Mouse (Mus musculus): Measurements from ENCODE around the gene Rapgef1.

The Rapgef1 gene

DNA sequence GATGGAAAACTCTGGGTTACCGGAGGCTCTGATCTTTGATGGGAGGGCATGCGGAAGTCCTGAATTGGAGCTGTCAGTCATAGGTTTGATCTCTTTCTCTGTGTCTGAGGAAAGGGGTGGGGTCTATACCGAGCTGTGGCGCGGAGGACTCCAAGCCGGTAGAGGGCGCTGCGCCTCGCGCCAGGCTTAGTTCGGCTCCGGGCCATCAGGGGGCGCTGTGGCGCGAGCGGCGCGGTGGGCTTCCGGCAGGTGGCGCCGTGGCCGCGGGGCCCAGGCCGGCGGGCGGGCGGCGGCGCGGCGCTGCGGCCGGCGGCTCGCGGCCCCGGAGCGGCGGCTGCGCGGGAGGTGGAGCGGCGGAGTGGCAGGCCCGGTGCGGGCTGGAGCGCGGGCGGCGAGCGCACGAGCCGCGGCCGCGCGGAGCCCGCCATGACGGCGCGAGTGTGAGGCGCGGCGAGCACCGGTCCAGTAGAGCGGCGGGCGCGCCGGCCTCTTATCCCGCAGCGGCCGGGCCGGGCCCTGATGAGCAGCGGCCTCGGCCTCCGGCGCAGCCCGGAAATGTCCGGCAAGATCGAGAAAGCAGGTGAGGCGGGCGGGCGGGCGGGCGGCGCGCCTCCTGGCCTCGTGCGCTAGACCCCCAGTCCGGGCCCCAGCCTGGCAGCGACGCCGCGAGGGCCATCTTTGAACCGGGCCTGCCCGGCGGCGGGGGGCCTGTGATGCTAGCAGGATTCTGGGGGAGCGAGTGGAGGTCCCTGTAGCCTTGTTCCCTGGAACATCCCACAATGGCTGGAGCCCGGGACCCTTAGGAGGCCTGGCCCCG, at the start of gene Rapgef1:
Rapgef1 (plus strand) TSS at position 237 of the 817 bp plus-strand sequence.
- peak; percentile 81 for DNase-seq (ENCODE audit: extremely low read depth, insufficient read length, low spot score)

DNA sequence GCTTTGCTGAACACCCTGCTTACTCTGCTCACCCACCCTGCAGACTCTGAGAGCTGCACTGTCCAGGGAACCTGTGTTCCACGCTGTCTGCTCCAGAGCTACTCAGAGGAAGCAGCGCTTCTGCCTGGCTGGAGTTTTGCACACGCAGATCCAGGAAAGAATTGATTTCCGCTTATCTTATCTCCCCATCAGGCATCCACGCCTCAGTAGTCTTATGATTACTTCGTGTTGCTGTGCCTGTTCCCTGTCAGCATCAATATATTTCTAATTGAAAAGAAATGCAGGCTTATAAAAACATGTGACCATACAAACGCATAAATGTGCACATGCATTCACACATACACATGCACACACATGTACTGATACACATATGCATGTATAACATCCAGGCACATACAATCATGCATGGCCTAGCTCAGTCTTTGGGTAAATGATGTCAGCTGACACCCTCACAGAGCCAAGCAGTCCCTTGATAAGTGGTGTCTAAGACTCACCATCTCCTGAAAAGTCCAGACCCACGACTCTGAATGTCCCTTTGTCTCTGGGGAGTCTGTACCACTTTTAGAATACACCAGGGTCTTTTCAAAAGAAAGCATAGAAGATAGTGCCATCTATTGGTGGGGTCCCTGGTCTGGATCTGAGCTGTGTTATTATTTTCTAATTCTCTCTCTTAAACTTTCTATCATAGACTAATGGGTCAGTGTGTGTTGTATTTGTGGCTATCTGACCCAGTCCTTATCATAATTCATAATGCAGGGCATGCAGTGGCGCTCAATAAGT, 47.4 kb upstream of the Rapgef1 start:
- DNase-seq (ENCODE audit: extremely low read depth, insufficient read length, low spot score) = no peak

DNA sequence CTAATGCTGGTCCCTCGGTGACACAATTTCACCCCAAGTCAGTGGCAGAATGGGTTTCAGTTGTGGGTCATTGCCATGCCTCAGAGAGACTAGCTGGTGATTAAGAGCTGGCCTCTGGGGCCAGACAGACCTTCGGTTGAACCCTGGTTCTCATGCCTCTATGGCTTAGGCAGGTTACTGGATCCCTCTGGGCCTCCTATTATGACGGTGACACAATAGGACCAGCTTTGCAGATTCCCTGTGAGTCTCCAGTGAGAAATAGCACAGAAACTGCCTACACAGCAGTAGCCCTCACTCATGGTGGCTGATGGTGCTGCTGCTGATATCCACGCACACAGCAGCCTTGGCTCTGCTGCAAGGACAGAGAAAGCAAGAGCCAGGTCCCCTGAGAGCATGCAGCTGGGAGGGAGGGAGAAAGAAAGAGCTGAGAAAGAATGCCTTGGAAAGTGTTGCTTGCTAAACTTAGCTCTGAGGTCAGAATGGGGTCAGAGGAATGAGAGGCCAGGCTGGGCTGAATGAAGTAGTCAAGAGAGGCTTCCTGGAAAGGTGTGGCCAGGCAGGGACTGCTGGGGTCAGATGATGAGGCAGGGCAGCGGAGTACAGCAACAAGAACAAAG, 46.6 kb upstream of the Rapgef1 start:
- no peak for DNase-seq (ENCODE audit: extremely low read depth, insufficient read length, low spot score)

DNA sequence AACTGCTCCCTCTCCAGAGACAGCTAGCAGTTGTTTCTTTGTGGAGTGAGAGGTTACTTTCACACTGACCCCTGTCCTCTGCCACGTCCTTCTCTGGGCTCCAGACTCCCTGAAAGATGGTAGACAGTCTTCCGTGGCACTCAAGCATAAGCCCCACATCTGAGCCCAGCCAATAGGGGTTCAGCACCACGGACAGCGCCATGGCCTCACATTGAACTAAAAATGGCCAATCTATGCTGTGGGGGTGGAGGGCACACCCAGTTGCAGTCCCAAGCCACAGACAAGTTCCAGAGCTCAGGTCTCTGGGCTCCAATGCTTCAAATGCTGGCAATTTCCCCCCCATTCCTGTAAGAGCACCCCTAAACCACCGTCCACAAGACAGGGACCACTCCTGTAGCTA, 45.9 kb upstream of the Rapgef1 start:
- no peak for DNase-seq (ENCODE audit: extremely low read depth, insufficient read length, low spot score)

DNA sequence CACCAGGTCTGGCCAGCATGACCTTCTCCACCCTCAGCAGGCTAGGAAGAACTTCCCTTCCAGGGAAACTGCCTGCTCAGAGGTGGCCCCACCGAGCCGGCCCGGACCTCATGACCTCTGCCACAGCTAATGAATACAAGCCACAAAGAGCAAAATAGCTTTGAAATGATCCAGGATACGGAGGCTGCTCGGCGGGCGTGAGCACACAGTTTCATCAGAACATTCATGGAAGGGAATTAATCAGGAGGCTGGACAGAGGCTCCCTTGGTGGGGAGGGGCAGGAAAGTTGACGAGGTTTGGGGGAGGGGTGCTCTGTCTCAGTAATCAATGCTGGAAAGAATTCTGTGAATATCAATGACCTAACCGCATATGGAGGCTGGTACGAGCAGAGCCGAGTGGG, 45.3 kb upstream of the Rapgef1 start:
- DNase-seq (ENCODE audit: extremely low read depth, insufficient read length, low spot score) = no peak

DNA sequence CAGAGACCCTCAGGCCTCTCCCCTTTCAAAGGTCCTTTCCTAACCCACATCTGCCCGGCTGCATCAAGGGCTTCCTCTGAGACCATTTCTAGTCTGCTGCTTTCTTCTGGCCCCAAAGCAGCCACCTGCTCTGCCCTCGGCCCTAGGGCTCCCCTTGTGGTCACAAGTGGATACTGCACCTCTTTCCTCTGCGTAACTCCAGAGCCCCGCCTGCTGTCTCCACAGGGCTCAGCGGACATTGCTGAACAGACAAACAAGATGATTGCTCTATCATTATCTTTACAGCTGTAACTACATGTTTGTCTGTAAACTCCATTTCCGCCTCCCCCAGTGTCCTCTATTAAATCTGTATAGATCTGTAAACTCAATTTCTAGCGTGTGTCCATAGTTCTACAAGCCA, 37.1 kb upstream of the Rapgef1 start:
- peak; percentile 29 for DNase-seq (ENCODE audit: extremely low read depth, insufficient read length, low spot score)

DNA sequence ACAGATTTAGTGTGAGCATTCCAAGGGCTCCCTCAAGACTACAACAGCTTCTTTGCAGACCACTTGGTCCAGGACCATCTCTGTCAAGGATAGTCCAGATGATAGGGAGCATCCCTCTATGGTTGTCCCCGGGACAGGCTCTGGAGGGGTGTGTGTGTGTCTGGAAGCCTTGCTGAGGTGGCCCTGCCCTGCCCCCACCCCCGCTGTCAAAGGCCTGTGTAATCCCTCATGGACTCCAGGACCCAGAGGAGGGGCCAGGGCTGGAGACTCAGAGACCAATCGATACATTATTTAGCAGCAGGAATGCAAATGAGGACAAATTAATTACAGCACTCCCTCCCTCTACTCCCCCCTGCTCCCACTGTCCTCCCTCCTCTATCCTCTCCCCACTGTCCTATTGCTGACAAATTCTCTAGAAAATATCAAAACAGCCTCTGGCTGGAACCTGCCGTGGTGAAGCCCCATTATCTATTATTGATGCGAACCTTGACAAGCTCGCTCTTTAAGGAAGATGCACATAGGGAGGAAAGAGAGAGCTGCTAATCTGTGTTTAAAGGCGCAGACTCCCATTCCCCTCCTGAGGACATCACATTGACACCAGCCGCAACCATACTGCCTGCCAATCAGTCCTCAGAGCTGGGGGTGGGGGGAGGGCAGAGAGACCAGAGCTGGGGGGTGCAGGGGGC, 33.4 kb upstream of the Rapgef1 start:
- DNase-seq (ENCODE audit: extremely low read depth, insufficient read length, low spot score) = no peak

DNA sequence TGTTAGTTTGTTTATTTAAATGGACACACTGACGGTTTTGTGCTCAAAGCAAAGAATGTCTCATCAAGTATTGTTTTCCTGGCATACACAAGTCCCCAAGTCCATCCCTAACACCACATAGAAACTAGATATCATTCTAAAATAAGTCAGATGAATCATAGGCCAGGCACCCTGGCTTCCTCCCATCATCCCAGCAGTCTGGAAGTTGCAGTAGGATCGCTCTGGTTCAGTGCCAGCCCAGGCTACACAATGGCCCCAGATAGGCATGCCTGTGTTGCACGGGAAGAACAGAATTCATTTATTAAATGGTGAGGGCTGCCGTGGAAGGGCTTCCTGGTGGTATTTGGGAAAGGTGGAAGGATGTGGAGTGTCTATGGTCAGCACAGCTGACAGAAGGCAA, 31.5 kb upstream of the Rapgef1 start:
- peak; percentile 23 for DNase-seq (ENCODE audit: extremely low read depth, insufficient read length, low spot score)

DNA sequence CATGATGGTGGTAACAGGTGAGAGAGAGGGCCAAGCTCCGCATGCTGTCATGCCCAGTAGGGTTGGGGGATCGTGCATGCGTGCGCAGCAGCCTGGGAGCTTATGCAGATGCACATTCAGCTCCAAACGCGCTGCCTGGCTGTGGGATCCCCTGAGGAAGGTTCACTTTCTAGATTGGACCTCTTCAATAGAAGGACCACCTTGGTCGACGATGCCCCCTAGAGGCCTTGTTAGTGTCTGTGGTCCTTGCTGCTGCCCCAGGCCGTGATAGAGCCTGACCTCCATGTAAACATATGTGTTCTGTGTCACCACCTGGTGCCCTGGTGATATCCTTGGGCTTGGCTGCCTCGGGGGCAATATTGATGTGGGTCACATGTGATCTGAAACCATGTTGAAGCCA, 30.3 kb upstream of the Rapgef1 start:
- DNase-seq (ENCODE audit: extremely low read depth, insufficient read length, low spot score) = no peak

DNA sequence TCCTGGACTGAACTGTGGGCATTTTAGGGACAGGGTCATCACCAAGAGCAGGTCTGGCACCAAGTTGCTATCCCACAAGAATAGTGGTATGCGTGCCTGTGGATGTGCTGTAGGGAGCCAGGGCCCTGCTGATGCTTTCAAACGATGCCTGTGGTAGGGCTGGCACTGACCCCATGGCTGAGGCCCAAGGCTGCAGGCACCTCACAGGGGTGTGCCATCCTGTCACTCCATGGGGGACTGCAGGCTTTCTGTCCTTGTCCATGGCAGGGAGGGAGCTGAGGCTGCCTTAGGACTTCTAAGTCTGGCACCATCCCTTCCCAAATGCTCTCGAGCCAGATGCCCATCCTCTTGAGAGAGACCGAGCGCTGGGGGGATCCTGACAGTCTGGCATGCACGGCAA, 27.9 kb upstream of the Rapgef1 start:
- no peak for DNase-seq (ENCODE audit: extremely low read depth, insufficient read length, low spot score)

DNA sequence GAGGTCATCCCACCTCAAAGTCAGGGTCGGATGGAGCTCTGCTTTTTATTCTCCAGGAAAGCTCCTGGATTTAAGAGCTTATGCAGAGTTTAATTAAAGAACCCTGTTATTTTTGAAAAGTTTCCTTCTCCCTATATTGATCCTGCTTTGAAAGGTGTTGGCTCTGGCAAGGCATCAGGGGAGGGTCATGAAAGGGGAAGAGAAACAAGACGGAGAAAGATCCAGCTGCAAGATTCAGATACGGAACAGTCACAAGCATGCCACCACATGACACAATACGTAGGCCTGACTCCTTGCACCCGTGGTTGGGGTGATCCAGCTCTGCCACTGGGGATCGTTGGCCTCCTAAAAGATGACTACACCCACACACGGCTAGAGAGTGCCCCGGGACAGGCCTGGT, 27.0 kb upstream of the Rapgef1 start:
- DNase-seq (ENCODE audit: extremely low read depth, insufficient read length, low spot score) = no peak

DNA sequence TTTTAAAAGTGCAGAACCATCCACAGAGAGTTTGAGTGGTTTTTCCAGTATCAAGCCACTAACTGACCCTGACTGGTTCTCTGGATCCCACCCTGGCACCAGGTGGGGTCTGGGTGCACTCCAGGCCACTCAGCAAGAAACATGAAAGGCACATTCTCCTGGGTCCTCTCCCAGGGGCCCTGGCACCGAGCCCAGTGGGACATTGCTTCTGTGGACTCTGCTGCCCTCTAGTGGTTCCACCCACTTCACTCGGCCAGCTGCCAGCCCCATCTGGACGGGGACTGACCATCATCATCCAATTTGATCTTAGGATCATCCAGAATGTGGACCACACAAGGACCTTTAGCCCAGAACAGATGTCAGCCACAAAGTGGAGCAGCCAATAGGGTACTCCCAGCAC, 15.6 kb upstream of the Rapgef1 start:
- DNase-seq (ENCODE audit: extremely low read depth, insufficient read length, low spot score) = peak; percentile 54

DNA sequence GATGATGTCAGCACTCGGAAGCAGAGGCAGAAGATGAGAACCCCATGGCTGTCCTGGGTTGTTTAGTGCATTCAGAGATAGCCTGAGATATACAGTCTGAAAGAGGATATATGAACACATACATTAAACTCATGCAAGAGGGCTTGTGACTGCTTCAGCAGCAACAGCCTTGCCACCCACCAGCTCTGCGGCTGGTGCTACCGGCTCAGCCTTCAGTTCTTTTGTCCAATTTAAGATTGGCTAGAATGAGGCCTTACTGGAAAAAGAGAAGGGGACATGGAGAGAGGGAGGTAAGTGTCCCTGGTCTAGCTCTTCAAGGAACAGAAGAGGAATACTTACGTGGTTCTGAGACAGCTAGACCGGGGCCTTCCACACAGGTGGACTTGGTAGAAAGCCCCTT, 13.9 kb upstream of the Rapgef1 start:
- no peak for DNase-seq (ENCODE audit: extremely low read depth, insufficient read length, low spot score)

DNA sequence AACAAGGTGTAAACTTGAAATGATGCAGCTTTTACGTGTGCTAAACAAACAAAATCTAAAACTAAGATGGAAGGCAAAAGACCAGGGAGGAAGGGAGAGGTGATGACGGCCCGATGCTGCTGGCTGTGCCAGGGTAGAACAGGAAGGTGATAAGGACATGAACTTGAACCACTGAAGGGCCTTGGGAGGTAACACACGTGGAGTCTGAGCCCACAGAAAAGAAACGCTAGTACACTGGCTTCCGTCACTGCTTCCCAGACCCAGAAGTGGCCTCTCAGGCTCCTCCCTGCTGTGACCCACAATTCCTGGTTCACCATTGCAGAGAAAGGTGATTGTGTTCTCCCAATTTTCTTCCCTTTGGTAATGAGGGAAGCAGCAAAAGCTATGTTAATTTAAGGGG, 13.1 kb upstream of the Rapgef1 start:
- no peak for DNase-seq (ENCODE audit: extremely low read depth, insufficient read length, low spot score)

DNA sequence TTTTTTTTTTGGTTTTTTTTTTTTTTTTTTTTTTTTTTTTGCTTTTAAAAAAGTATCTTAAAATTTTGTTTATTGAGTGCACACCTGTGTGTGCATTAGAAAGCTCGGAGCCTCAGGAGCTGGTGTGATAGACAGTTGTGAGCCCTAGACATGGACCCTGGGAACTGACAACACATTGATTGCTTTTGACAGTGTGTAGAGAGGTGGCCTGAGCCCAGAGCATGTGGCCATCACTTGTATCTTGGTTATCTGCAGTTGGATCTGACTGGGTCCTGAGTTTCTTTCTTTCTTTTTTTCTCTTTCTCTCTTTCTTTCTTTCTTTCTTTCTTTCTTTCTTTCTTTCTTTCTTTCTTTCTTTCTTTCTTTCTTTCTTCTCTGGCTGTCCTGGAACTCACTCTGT, 2.2 kb upstream of the Rapgef1 start:
- DNase-seq (ENCODE audit: extremely low read depth, insufficient read length, low spot score) = no peak

DNA sequence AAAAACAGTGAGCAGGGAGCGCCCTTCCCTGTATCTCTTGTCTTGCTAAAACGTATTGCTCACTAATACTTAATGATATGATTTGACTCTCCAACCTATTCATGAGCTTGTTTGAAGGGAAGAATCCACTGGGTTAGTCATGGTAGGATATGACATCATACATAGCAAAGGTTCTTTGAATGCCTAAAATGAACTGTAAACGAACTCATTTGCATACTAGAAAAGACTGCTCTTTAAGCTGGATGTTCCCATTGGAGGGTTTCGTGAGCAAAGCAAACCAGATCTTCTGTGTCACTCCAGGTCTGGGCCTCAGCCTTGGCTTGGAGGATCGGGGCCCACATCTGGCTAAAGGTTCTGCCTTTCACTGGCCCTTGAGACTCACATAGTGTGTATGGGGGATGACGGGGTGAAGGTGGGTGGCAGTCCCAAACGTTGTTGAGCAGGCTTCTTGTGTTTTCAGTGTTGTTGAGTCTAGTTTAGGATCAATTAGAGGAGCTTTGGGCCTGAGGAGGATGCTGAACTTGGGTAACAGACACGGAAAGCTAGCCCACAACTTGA, 515 bp upstream of the Rapgef1 start:
- no peak for DNase-seq (ENCODE audit: extremely low read depth, insufficient read length, low spot score)

DNA sequence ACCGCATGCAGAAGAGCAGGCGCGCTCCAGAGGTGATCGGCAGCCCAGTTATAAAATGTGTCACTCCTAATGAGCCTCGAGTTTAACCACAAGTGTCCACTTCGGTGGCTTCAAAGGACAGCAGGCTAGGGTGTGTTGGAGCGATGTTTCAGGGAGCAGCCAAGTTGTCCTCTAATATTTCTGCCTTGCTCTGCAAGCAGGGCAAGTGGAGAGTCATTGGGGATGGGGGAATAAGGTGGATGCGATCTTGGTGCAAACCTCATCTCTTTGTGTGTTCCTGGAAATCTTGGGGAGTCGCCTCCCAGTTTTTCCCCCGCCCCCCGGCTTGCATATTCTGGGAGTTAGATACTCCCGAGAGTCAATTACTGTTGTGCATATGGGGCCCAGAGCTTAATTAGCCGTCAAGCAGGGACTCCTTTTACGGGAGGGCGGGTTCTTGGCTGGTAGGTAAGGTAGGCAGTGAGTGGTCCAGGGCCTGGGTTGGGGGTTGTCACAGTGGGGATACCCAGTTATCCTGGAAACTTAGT, 844 bp downstream of the Rapgef1 start:
- DNase-seq (ENCODE audit: extremely low read depth, insufficient read length, low spot score) = no peak

DNA sequence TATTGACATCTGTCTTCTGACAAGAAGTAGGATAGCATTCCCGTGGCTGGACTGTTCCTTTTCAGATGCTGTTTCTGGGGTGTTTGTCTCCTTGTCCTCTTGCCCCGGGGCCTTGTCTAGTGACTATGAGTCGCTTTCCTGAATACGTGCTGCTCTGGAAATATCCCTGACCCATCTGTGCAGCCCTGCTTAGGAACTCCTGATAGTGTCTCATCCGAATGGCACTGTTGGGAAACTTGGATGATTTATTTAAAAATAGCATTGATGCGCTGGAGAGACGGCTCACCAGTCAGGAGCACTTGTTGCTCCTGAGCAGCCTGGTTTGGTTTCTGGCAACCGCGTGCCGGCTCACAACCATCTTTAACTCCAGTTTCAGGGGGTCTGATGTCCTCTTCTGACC, 1.6 kb downstream of the Rapgef1 start:
- peak; percentile 22 for DNase-seq (ENCODE audit: extremely low read depth, insufficient read length, low spot score)

DNA sequence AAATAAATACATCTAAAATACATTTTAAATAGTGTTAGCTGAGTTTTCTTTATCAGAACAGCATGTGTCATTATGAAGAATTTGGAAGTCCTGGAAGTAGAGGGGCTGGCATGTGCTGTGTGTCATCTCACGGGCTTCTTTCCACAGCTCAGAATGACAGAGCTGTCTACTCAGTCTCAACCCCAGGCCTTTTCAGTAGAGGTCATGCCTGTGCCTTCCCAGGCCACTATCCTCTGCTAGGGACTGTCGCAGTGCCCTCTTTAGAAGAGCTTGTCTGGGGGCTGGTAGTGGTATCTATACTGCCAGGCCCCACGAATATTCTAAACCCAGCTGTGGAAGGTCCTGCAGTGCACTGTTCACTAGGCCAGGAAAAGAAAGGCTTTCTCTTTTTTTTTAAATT, 2.1 kb downstream of the Rapgef1 start:
- no peak for DNase-seq (ENCODE audit: extremely low read depth, insufficient read length, low spot score)

DNA sequence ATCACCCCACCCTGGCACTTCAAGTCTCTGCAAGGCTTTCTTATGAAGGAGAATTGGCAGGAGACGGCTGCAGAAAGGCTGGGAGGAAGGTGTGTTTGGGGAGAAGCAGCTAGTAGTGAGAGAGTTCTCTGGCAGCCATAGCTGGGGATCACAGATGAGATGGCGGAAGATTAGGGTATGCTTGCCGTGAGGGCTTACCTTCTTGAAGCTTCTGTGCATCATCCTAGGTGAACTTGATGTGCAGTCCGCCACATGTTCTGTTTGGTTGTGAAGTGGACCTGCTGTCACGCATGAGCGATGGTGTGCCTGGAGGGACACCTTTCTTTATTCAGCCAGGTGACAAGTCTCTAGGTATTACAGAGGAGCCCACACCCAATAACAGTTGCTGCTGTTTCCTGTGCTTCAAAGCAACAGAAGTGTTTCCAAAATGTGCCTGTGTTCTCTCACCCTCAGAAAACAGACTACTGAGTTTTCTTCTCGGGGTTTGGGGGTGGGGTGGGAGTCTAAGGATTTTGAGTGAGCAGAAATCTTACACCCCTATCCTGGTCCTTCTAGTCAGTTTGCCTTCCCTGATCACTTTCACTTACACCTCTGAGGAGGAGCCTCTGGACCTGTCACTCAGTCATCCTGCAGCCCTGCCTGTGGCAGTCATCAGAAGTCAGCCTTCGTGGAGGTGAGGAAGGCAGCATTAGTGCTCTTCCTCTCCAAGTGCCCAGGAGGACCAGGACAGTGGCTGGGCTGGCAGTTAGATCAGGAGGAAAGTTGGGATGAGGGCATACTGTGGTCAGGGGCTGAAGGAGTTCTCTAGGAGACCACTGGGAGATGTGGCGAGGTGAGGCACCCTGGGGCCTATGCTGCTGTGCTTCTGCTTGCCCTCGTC, 2.8 kb downstream of the Rapgef1 start:
- DNase-seq (ENCODE audit: extremely low read depth, insufficient read length, low spot score) = no peak
